Mouse (Mus musculus) MEL (cell line): Measurements from ENCODE around the gene Socs4.

Source experiments
- CTCF ChIP-seq, 3 experiments: IDR thresholded peaks in 2 of 3; conservative IDR thresholded peaks in 1 of 3; 2 replicates each; pipeline ENCODE4 v1.5.1; 2011 to 2012; ENCODE audit warnings: low read length in 3 of 3, low read depth in 2 of 3, mild to moderate bottlenecking in 2 of 3, improper control_type of control experiment in 1 of 3, inconsistent platforms in 1 of 3, mixed read lengths in 1 of 3, moderate library complexity in 1 of 3; ENCODE audit not compliant: control insufficient read depth in 1 of 3, insufficient read depth in 1 of 3, poor library complexity in 1 of 3, severe bottlenecking in 1 of 3
- EP300 ChIP-seq, 2 experiments: IDR thresholded peaks; 2 replicates each; pipeline ENCODE4 v1.6.1; 2011; ENCODE audit warnings: improper control_type of control experiment in 2 of 2, low read length in 2 of 2, low read depth in 1 of 2, mild to moderate bottlenecking in 1 of 2
- GATA1 ChIP-seq: IDR thresholded peaks from 2 replicates; pipeline ENCODE4 v1.6.1; 2011; ENCODE audit warnings: low read depth, low read length, improper control_type of control experiment
- KAT2A ChIP-seq: conservative IDR thresholded peaks from 2 replicates; pipeline ENCODE4 v1.6.1; 2012; ENCODE audit warnings: low read depth, low read length, improper control_type of control experiment, inconsistent platforms
- MAX ChIP-seq: IDR thresholded peaks from 2 replicates; pipeline ENCODE4 v1.6.1; 2011; ENCODE audit warnings: low read length, improper control_type of control experiment
- NELFE ChIP-seq: IDR thresholded peaks from 2 replicates; pipeline ENCODE4 v1.6.1; 2011; ENCODE audit warnings: low read depth, low read length, improper control_type of control experiment
- POLR2A ChIP-seq, 2 experiments: IDR thresholded peaks; 2 replicates each; pipeline ENCODE4 v1.6.1; 2011 to 2012; ENCODE audit warnings: low read length in 2 of 2, mild to moderate bottlenecking in 2 of 2, control low read depth in 1 of 2, improper control_type of control experiment in 1 of 2, low read depth in 1 of 2, moderate library complexity in 1 of 2; ENCODE audit not compliant: control insufficient read depth in 1 of 2, insufficient read depth in 1 of 2, poor library complexity in 1 of 2
- POLR2AphosphoS2 ChIP-seq: IDR thresholded peaks from 2 replicates; pipeline ENCODE4 v1.6.1; 2011; ENCODE audit warnings: low read length, improper control_type of control experiment
- TAL1 ChIP-seq: IDR thresholded peaks from 2 replicates; pipeline ENCODE4 v1.6.1; 2012; ENCODE audit warnings: mild to moderate bottlenecking, inconsistent platforms, low read length, moderate library complexity, mixed read lengths
- USF2 ChIP-seq, 2 experiments: IDR thresholded peaks; 2 replicates each; pipeline ENCODE4 v1.6.1; 2011 to 2012; ENCODE audit warnings: improper control_type of control experiment in 2 of 2, low read length in 2 of 2, borderline replicate concordance in 1 of 2, inconsistent platforms in 1 of 2, low read depth in 1 of 2, mild to moderate bottlenecking in 1 of 2; ENCODE audit not compliant: insufficient read depth in 1 of 2
- ZKSCAN1 ChIP-seq: IDR thresholded peaks from 2 replicates; pipeline ENCODE4 v1.6.1; 2012; ENCODE audit warnings: low read depth, mild to moderate bottlenecking, inconsistent platforms, low read length, improper control_type of control experiment, moderate library complexity

GRCm38 (mm10) chr14:47283568-47283967 lies 6.8 kb downstream of the Socs4 start:
- TF ChIP-seq EP300 (IDR thresholded peaks at IDR 0.05; ENCODE audit: low read depth in 1 of 2, low read length in 2 of 2) = peak; percentile 81 to 83
- TF ChIP-seq POLR2A (IDR thresholded peaks at IDR 0.05; ENCODE audit: control insufficient read depth in 1 of 2, insufficient read depth in 1 of 2, low read depth in 1 of 2, low read length in 2 of 2, poor library complexity in 1 of 2) = no peak
- no peak for TF ChIP-seq MAX
- no peak for TF ChIP-seq CTCF (IDR thresholded peaks at IDR 0.05 in 2 of 3, conservative IDR thresholded peaks at IDR 0.05 in 1 of 3; ENCODE audit: control insufficient read depth in 1 of 3, insufficient read depth in 1 of 3, low read depth in 2 of 3, low read length in 3 of 3, poor library complexity in 1 of 3, severe bottlenecking in 1 of 3)
- no peak for TF ChIP-seq POLR2AphosphoS2
- no peak for TF ChIP-seq KAT2A
- TF ChIP-seq GATA1 = peak; percentile 74
- no peak for TF ChIP-seq NELFE
- TF ChIP-seq ZKSCAN1 = no peak
- TF ChIP-seq TAL1 = peak; percentile 27
- no peak for TF ChIP-seq USF2 (IDR thresholded peaks at IDR 0.05; ENCODE audit: borderline replicate concordance in 1 of 2, insufficient read depth in 1 of 2, low read depth in 1 of 2, low read length in 2 of 2)
